Mouse (Mus musculus): Measurements from ENCODE around the gene D16Ertd472e. TPM values are rescaled to one million over a fixed set of nuclear protein-coding genes. Genes with fewer than 3 reads are reported as not detected.

Gene D16Ertd472e
- total RNA-seq (2015) = 50.1 and 52.8 TPM in 2 replicates
- 41.4 and 56.0 TPM in 2 replicates for total RNA-seq (2017)

- peak; percentile 62 for ATAC-seq (replicated peaks; ENCODE audit: poor library complexity)
Measured at GRCm38 (mm10) chr16:78576478-78577084, at the start of gene D16Ertd472e. D16Ertd472e (minus strand) TSS chr16:78576708.

GRCm38 (mm10) chr16:78622755-78623154 is 46.2 kb upstream of the D16Ertd472e start:
- ATAC-seq (replicated peaks; ENCODE audit: poor library complexity) = no peak

- peak; percentile 31; the same call in 1 of the 2 replicates for ATAC-seq (replicated peaks; ENCODE audit: poor library complexity)
Measured at GRCm38 (mm10) chr16:78619386-78619785, 42.9 kb upstream of the D16Ertd472e start.

GRCm38 (mm10) chr16:78617757-78618532 is 41.4 kb upstream of the D16Ertd472e start:
- no peak for ATAC-seq (replicated peaks; ENCODE audit: poor library complexity)

- ATAC-seq (replicated peaks; ENCODE audit: poor library complexity) = no peak
Measured at GRCm38 (mm10) chr16:78606202-78606601, 29.7 kb upstream of the D16Ertd472e start.

DNA sequence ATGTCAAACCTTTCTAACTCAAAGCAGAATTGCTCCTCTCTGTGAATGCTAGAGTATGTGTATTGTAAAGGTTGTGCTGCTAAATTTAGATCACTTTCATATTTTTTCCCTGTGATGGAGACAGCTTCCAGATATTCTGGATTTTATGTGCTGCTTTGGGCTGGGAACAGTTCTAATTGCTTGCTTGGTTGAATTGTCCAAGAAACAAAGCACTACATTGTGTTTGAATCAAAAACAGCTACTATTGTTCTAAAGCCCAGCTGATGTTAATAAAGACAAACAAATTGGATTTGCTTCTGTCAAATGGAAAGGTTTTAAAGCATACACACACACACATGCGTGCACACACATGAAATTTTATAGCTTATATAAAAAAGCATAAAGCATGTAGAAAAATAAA is 22.4 kb upstream of the D16Ertd472e start:
- no peak for ATAC-seq (replicated peaks; ENCODE audit: poor library complexity)

DNA sequence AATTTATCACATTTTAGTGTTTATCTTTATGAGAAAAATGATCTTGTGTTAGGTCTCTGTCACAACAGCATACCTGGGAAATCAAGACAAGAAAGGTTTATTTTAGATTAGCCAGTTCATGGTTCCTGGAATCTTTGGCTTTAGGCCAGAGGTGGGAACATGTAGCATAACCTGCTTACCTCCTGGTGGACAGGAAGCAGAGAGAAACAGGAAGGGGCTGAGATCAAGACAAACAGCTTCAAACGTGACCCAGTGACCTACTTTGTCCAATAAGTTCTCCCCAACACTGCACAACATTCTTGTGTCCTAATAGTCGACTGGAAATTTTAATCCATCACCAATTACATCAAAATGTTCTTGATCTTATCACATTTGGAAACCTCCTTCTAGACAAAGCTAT is 19.9 kb upstream of the D16Ertd472e start:
- ATAC-seq (replicated peaks; ENCODE audit: poor library complexity) = no peak

DNA sequence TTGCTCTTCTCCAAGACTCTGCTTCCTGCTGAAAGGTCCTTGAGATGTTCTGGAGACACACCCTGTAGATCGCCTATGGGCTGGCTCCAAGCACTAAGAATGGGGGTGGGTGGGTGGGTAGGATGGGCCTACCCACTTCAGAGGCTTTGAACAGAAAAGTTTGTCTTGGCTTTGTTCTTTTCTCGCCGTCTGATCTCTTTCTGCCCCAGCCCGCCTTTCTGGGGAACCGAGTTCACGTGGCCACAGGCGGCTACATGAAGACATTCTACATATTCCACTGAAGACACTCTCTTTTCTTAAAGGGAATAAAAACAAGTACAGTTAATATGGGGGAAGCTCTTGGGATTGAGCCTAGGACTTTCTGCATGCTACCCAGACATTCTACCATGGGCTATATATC is 19.3 kb upstream of the D16Ertd472e start:
- ATAC-seq (replicated peaks; ENCODE audit: poor library complexity) = no peak

DNA sequence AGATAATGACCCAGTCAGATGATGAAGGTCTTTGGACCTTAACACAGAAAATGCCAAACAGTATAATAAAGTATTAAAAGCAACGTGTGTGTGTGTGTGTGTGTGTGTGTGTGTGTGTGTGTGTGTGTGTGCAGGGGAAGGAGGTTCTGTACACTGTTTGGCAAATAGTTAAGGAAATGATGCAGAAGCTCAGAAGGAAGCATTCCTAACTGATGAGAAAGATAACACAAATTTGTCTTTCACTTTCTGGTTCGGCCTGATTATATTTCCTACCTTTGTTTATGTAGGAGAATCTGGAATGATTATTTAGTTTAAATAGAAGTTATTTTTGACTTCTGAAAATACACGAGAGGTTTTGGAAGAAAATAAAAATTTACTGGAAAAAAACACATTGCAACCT is 17.6 kb upstream of the D16Ertd472e start:
- no peak for ATAC-seq (replicated peaks; ENCODE audit: poor library complexity)

GRCm38 (mm10) chr16:78591130-78591529 is 14.6 kb upstream of the D16Ertd472e start:
- ATAC-seq (replicated peaks; ENCODE audit: poor library complexity) = no peak

- ATAC-seq (replicated peaks; ENCODE audit: poor library complexity) = no peak
Measured at GRCm38 (mm10) chr16:78588821-78589220, 12.3 kb upstream of the D16Ertd472e start.

DNA sequence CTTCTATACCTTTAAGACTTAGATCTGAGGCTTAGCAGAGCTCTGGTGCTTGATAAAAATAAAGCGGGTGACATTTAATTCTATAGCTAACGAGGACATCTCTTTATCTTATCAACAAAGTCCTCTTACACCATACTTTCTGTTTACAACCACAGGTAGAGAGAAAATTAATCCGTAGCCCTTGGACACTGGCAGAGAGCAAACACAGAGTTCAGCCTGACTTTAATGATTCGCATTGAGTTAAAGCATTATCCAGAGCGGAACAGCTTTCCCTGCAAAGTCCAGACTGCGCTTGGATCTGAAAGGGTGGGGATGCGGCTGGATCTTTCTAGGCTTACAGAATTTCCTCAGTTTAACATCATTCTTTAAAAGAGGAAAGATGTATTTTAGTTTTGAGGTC is 10.1 kb upstream of the D16Ertd472e start:
- no peak for ATAC-seq (replicated peaks; ENCODE audit: poor library complexity)

DNA sequence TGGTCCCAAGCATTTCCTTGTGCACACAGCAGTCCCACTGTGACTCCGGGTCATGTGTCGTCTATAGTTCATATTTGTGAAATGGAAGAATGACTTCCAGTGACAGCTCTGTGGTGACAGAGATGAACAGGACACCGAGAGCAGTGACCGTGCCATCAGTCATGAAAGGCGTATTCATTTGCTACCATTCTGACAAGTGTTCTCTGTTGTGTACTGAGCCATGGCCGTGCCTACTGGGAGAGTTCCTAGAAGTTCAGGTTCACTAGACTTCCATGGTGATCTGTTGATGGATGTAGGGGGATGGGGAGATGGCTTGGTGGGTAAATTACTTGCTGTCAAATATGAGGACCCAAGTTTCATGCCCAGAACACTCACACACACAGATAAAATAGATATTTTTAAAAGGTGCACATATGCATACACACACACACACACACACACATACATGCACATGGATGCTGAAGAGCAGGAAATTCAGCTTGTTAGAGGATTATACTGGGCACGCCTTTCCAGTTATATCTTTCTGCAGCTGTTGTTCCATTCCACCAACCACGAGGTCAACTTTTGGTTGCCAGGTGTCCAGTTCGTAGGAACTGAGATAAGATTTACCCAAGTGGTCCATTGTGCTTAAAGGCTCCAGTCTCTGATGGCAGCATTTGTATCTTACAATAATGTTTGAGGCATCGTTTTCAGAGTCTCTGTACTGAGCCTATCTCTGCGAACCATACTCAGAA is 9.3 kb upstream of the D16Ertd472e start:
- no peak for ATAC-seq (replicated peaks; ENCODE audit: poor library complexity)

GRCm38 (mm10) chr16:78585163-78585562 is 8.7 kb upstream of the D16Ertd472e start:
- ATAC-seq (replicated peaks; ENCODE audit: poor library complexity) = no peak

- ATAC-seq (replicated peaks; ENCODE audit: poor library complexity) = no peak
Measured at GRCm38 (mm10) chr16:78583968-78584367, 7.5 kb upstream of the D16Ertd472e start.

- no peak for ATAC-seq (replicated peaks; ENCODE audit: poor library complexity)
Measured at GRCm38 (mm10) chr16:78580387-78580786, 3.9 kb upstream of the D16Ertd472e start.

DNA sequence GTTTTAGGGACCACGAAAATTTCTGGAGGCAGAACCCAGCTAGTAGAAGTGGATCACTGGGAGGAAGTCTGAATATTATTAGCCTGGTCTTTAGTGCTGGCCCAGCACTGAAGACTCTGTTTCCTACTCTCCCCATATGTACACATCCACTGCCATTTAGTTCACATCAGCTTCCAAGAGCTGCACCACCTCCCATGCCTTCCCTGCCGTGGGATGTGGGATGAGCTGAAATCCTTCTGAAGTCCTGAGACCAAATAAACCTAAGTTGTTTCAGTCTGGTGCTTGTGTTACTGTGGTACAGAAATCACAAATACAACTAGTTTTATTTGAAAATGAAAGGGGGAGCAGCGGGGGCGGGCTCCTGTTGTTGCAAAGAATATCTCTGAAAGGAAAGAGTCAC is 2.9 kb upstream of the D16Ertd472e start:
- no peak for ATAC-seq (replicated peaks; ENCODE audit: poor library complexity)

DNA sequence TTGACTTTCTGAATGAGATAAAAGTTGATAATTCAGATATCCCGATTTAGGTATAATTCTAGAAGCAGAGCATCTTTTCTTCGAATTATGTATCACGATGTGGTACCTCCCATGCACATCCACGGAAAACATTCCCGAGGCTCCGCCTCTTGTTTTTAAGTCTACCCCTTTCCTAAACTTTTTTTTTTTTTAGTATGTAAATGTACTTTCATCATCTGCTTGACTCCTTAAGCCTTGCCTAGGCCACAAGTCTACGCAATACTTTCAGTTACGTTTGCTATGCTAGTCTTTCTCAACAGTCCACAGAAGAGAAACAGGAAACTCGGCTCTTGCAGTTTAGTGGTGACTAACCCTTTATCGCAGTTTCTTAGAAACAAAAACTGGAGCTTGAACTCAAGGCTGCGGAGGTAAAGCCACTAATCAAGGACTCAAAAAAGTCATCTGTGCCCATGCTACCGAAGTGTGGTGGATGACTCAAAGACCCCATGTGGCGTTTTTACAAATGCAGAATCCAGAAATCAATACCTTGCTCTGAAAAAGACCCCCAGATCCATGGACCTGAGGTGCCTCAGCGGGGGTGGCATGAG is 670 bp upstream of the D16Ertd472e start:
- ATAC-seq (replicated peaks; ENCODE audit: poor library complexity) = peak; percentile 63

GRCm38 (mm10) chr16:78575852-78576477 is 543 bp downstream of the D16Ertd472e start:
- ATAC-seq (replicated peaks; ENCODE audit: poor library complexity) = peak; percentile 29

- no peak for ATAC-seq (replicated peaks; ENCODE audit: poor library complexity)
Measured at GRCm38 (mm10) chr16:78575190-78575851, 1.2 kb downstream of the D16Ertd472e start.

Data from megakaryocyte progenitor cell, adult 5-6 weeks (primary cell).